Mouse (Mus musculus) spleen, embryonic (tissue): ENCODE data around the gene Thrsp.

Experiments used
- CTCF ChIA-PET: fragments of 350-600 bp; sonication (Branson Sonifier 250); formaldehyde crosslinking; loops from one replicate; lab custom pipeline; 2022; lab: Charles Lee

The Thrsp gene

DNA sequence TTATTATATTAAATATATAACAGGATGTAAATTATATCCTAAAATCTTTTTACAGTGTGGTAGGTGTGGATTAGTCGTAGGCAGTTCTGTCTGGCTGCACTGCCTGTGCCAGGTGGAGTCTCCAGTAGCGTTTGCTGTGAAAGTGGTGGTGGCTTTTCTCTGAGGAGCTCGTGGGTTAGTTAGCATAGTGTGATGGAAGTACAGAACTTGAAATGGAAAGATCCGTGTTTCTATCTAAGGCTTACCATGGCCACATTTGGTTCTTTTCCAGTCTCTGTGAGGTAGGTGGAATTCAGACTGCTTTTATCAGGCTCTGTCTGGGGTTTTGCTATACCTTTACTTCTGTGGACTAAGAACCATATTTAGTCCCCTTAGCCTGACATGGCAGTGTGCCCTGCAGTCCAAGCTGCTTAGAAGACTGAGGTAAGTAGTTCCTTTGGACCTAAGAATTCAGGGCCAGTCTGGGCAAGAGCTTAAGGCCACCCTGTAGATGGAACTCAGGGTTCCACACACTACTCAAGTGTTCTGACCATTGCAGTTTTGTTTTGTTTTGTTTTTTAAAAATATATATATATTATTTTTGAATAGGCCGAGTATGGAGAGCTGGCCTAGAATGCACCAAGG, 36.9 kb downstream of the Thrsp start:
- CTCF ChIA-PET, result no interaction called here

- CTCF ChIA-PET, result no interaction called here
These were observed 38.2 kb downstream of the Thrsp start for GRCm38 (mm10) chr7:97379304-97379703.

DNA sequence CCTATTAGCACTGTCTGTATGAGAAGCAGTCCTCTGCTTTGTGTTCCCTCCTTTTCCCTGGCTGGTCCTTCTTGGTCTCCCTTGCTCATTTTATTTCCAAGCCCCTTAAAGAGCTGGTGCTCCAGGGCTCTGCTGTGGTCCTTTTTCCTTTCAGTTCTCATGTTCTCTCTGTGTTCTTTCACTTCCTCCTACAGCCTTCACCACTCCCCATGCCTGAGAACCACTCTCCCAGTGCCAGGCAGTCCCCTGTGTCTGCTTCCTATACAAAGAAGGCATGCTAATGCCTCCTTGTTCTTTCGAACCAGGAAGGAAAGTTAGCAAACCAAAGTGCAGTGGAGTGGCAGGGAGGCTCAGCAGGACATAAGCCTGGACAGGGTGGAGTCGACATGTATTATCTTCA, 41.6 kb downstream of the Thrsp start:
- CTCF ChIA-PET, result no interaction called here

DNA sequence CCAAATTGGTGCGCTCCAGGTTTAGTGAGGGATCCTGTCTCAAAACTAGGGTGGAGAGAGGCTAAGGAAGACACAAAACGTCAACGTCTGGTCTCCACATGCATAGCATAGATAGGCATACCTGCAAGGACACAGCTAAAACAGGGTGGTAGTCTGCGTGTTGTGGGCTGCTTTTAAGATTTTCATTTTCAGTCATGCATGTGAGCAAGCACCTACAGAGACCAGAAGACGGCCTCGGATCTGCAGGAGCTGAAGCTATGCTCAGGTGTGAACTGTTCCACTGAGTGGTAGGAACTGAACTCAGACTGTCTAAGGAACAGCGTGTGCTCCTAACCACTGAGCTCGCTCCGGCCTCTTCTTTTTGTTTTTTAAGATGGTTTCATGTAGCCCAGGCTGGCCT, 42.4 kb downstream of the Thrsp start:
- CTCF ChIA-PET, result no interaction called here

DNA sequence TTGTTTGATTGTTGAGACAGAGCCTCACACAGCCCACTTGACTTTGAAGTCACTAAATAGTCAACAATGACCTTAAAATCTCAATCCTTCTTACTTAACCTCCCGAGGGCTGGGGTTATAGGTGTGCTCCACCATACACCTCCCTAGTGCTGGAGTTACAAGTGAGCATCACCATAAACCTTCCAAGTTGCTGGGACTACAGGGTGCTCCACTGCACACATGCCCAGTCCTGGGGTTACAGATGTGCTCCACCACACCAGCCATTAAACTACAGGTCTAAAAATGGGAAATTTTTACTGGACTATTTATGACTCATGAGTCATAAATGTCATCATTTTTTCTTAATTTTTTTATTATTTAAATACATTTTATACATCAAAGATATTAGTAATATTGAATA, 51.6 kb downstream of the Thrsp start:
- CTCF ChIA-PET, result no interaction called here
